9 mouse cellular contexts compared by ENCODE assay signal in the genomic region with DNA sequence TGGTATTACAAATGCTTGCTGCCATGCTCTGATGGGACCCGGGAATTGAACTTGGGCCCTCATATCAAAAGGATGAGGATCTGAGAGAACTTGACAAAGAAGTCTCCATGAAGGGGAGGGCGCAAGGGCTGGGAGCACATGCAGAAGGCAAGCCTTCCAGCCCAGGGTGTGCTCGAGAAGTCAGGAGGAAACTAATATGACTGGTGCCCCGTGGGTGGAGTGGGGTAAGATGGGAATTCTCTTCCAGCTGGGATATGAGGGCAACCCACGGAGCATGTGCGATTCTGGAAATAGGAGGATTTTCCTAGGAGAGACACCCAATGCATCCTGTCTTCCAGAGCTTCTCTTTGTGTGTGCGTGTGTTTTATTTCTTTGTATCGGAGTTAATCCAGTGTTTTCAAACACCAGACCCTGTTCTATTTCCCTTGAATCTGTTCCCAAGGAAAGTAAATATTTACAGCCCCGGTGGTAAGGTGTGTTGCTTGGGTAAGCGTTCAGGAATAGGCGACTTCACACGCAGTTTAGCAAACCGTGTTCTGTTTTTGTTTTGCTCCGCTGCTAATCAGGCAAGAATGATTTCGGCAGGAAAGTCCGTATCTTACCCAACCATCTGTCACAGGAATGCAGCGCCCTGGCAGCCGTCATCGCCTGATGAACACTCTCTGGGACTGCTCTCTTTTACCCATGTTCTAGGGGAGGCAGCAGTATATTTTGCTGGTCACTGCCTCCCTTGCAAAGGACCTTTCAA. TPM values are rescaled to one million over a fixed set of nuclear protein-coding genes. Genes with fewer than 3 reads are reported as not detected.
DNase-seq lines count a peak whose midpoint lies in the region; ATAC-seq lines count a peak whose summit lies in the region.
"Had no signal": no experiment of that assay in that cellular context is flagged by ENCODE, and none has a peak within 500 bp of the region (broad histone marks: within the 10 kb centered on the region; RNA-seq: fewer than 3 reads in every experiment).

No protein-coding gene starts in this region.

- peak overlapping the region; percentile 27; the same call in 1 of the 2 replicates for H3K4me2 ChIP-seq in heart, embryonic 11.5 days
- no peak overlapping the region for H3K4me2 ChIP-seq in hindbrain, embryonic 11.5 days (replicated peaks; ENCODE audit: low read depth, low read length)
- no peak overlapping the region for H3K4me2 ChIP-seq in midbrain, embryonic 11.5 days

- H3K9me3 ChIP-seq in heart, embryonic 11.5 days (replicated peaks; ENCODE audit: control insufficient read depth, low read length): no peaks in the 10 kb centered on the region
- no peaks in the 10 kb centered on the region for H3K9me3 ChIP-seq in hindbrain, embryonic 11.5 days (ENCODE audit: control insufficient read depth, low read length)
- no peaks in the 10 kb centered on the region for H3K9me3 ChIP-seq in midbrain, embryonic 11.5 days (ENCODE audit: control insufficient read depth, low read length)

- peaks cover 39% of the 10 kb centered on the region for H3K4me1 ChIP-seq in heart, embryonic 11.5 days (ENCODE audit: control insufficient read depth, insufficient read depth, low read length)
- H3K4me1 ChIP-seq in hindbrain, embryonic 11.5 days (replicated peaks; ENCODE audit: control insufficient read depth, insufficient read depth, low read length): no peaks in the 10 kb centered on the region
- peaks cover 8% of the 10 kb centered on the region for H3K4me1 ChIP-seq in midbrain, embryonic 11.5 days (ENCODE audit: control insufficient read depth, insufficient read depth, low read length)

- no peak overlapping the region for H3K4me3 ChIP-seq in heart, embryonic 11.5 days (ENCODE audit: low read depth, low read length)
- no peak overlapping the region for H3K4me3 ChIP-seq in hindbrain, embryonic 11.5 days (ENCODE audit: low read depth, low read length)
- H3K4me3 ChIP-seq in midbrain, embryonic 11.5 days (ENCODE audit: low read depth, low read length): no peak overlapping the region

- peak; percentile 79 for ATAC-seq in heart, embryonic 11.5 days (replicated peaks; ENCODE audit: insufficient number of reproducible peaks, low FRiP score, low TSS enrichment)
- peak; percentile 49; the same call in 1 of the 2 replicates for ATAC-seq in hindbrain, embryonic 11.5 days (ENCODE audit: low FRiP score)
- ATAC-seq in midbrain, embryonic 11.5 days (ENCODE audit: low FRiP score): 0 out of 2 replicates have a peak, but pooled peaks have one; percentile 46

- H3K9ac ChIP-seq in heart, embryonic 11.5 days (ENCODE audit: low read depth, low read length): no peak overlapping the region; the same call in 1 of the 2 replicates
- H3K9ac ChIP-seq in hindbrain, embryonic 11.5 days (ENCODE audit: low read depth, low read length): no peak overlapping the region
- H3K9ac ChIP-seq in midbrain, embryonic 11.5 days (ENCODE audit: low read length): peak overlapping the region; percentile 20; the same call in 1 of the 2 replicates

- no peaks in the 10 kb centered on the region for H3K27me3 ChIP-seq in heart, embryonic 11.5 days (ENCODE audit: control insufficient read depth, insufficient read depth, low read length)
- H3K27me3 ChIP-seq in hindbrain, embryonic 11.5 days (ENCODE audit: control insufficient read depth, insufficient read depth, low read length): no peaks in the 10 kb centered on the region
- H3K27me3 ChIP-seq in midbrain, embryonic 11.5 days (ENCODE audit: control insufficient read depth, insufficient read depth, low read length): no peaks in the 10 kb centered on the region
- H3K27me3 ChIP-seq: CH12.LX had no signal

- DNase-seq in heart, postnatal 4 days: no peak
- peak; percentile 73 for DNase-seq in embryo, embryonic 10 days (ENCODE audit: low spot score)
- peak; percentile 39 for DNase-seq in hindbrain, embryonic 11.5 days (ENCODE audit: low spot score)
- DNase-seq in layer of hippocampus, postnatal 14 days (ENCODE audit: low spot score in 2 of 2): peak; percentile 22 to 37
- no peak for DNase-seq in midbrain, embryonic 11.5 days (ENCODE audit: low spot score, missing footprints)
- DNase-seq in gastrocnemius, adult 8-10 months (ENCODE audit: low spot score in 2 of 2): no peak
- no peak for DNase-seq in testis, postnatal 14 days (ENCODE audit: low spot score)

- 33% methylated on average over 19 of the region's 19 CpGs for WGBS in heart, embryonic 11.5 days (ENCODE audit: insufficient replicate concordance)
- whole genome bisulfite sequencing in hindbrain, embryonic 11.5 days: 42% methylated on average over 19 of the region's 19 CpGs
- WGBS in midbrain, embryonic 11.5 days: 47% methylated on average over 19 of the region's 19 CpGs

- peaks cover 2% of the 10 kb centered on the region; the same call in 1 of the 2 replicates for H3K36me3 ChIP-seq in heart, embryonic 11.5 days (ENCODE audit: control insufficient read depth, insufficient read depth, low read length)
- H3K36me3 ChIP-seq in hindbrain, embryonic 11.5 days (ENCODE audit: control insufficient read depth, insufficient read depth, low read length): no peaks in the 10 kb centered on the region
- H3K36me3 ChIP-seq in midbrain, embryonic 11.5 days (ENCODE audit: control insufficient read depth, insufficient read depth, low read length): no peaks in the 10 kb centered on the region

- peak overlapping the region; percentile 51; the same call in 1 of the 2 replicates for H3K27ac ChIP-seq in heart, embryonic 11.5 days (ENCODE audit: low read depth, low read length)
- H3K27ac ChIP-seq in hindbrain, embryonic 11.5 days (ENCODE audit: low read depth, low read length): no peak overlapping the region
- H3K27ac ChIP-seq in midbrain, embryonic 11.5 days (ENCODE audit: low read depth, low read length): no peak overlapping the region

RNA-seq across cellular contexts. Expression of a gene that starts 28.4 kb away (rescaled TPM):
- polyA plus RNA-seq in heart, embryonic 11.5 days (2014; fragmentation: Nextera tagmentation; extraction: Ambion mirVana): 10.1 and 11.7 TPM in 2 replicates
- total RNA-seq in heart, postnatal 4 days (2021): 10 to 100 TPM; 31.0 to 33.3 TPM
- polyA plus RNA-seq in hindbrain, embryonic 11.5 days (2014; fragmentation: Nextera tagmentation; extraction: Ambion mirVana): 5.2 and 7.2 TPM in 2 replicates
- 10 to 100 TPM; 12.0 to 15.7 TPM for total RNA-seq in layer of hippocampus, postnatal 14 days (2021)
- 4.3 TPM in 2 replicates for polyA plus RNA-seq in midbrain, embryonic 11.5 days (2014; fragmentation: Nextera tagmentation; extraction: Ambion mirVana)
- total RNA-seq in gastrocnemius, adult 8-10 months (2022): 10 to 100 TPM; 11.1 to 14.7 (median 13.3) TPM

Comparison
In these comparisons a context has a peak if more than half of its experiments do, and no peak if none do; other contexts are left out.
1. DNase-seq: peak in embryo, embryonic 10 days (single experiment), hindbrain, embryonic 11.5 days (single experiment) and layer of hippocampus, postnatal 14 days (2 of 2); none in heart, postnatal 4 days (single experiment), midbrain, embryonic 11.5 days (single experiment), gastrocnemius, adult 8-10 months (0 of 2) and testis, postnatal 14 days (single experiment).
2. Peak in every context shown above with its lines, with median percentiles within 50 percentile points of each other: ATAC-seq.